Mouse (Mus musculus) liver, embryonic 15.5 days (tissue): Measurements from ENCODE around the gene Abca12. TPM values are rescaled to one million over a fixed set of nuclear protein-coding genes. Genes with fewer than 3 reads are reported as not detected.

Experiments
- ATAC-seq: fragments of 200-750 bp; cut with Nextera tagmentation; 2 replicates; pipeline ENCODE4 v1.8.0; 2017; ENCODE audit warnings: moderate number of reproducible peaks, mild to moderate bottlenecking, moderate library complexity; ENCODE audit not compliant: insufficient read depth
- H3K27ac ChIP-seq: fragments of 300-500 bp; sonication (generic); replicated peaks from 2 replicates; pipeline ENCODE4 v1.5.1; 2015; ENCODE audit warnings: mild to moderate bottlenecking, inconsistent platforms
- H3K27me3 ChIP-seq: fragments of 300-500 bp; sonication (generic); 2 replicates; pipeline ENCODE4 v1.6.1; 2015; ENCODE audit warnings: mild to moderate bottlenecking, inconsistent platforms
- H3K36me3 ChIP-seq: fragments of 300-500 bp; sonication (generic); replicated peaks from 2 replicates; pipeline ENCODE4 v1.6.1; 2015; ENCODE audit warnings: moderate library complexity, mild to moderate bottlenecking, inconsistent platforms
- H3K4me1 ChIP-seq: fragments of 300-500 bp; sonication (generic); replicated peaks from 2 replicates; pipeline ENCODE4 v1.6.1; 2015; ENCODE audit warnings: inconsistent platforms
- H3K4me2 ChIP-seq: fragments of 300-500 bp; sonication (generic); 2 replicates; pipeline ENCODE4 v1.6.1; 2015; ENCODE audit warnings: moderate library complexity, mild to moderate bottlenecking, inconsistent platforms
- H3K4me3 ChIP-seq: fragments of 300-500 bp; sonication (generic); replicated peaks from 2 replicates; pipeline ENCODE4 v1.5.1; 2015; ENCODE audit warnings: mild to moderate bottlenecking, inconsistent platforms
- H3K9ac ChIP-seq: fragments of 300-500 bp; sonication (generic); 2 replicates; pipeline ENCODE4 v1.6.1; 2015; ENCODE audit warnings: moderate library complexity, mild to moderate bottlenecking, inconsistent platforms
- H3K9me3 ChIP-seq: fragments of 300-500 bp; sonication (generic); replicated peaks from 2 replicates; pipeline ENCODE4 v1.6.1; 2016; ENCODE audit warnings: inconsistent platforms
- WGBS: fragments of 180-500 bp; shearing (Covaris S2); methylation state at CpG from one replicate; pipeline ENCODE4 v1.1.7; 2015; ENCODE audit warnings: mixed read lengths; ENCODE audit not compliant: insufficient replicate concordance; 5-methylcytosine and 5-hydroxymethylcytosine counted together
- polyA plus RNA-seq: library from polyadenylated mRNA; unstranded; fragments of >200 nt; fragmentation: Nextera tagmentation; extraction: Ambion mirVana; gene quantifications from 2 replicates; pipeline ENCODE4 v1.2.1, GENCODE M21; 2015

Abca12 gene
- not detected in 2 replicates for polyA plus RNA-seq

- Histone ChIP-seq H3K4me3 (no peak within 1 kb of the TSS), H3K4me1 (no peaks in the 10 kb centered on the region), H3K36me3 (no peaks in the 10 kb centered on the region), H3K9ac (no peak within 1 kb of the TSS), H3K9me3 (no peaks in the 10 kb centered on the region), H3K27ac (no peak within 1 kb of the TSS), H3K4me2 (no peak within 1 kb of the TSS), H3K27me3 (no peaks in the 10 kb centered on the region)
- ATAC-seq, result no peak
- 72% methylated on average over 7 of the region's 7 CpGs for WGBS
These were observed at the start of gene Abca12 for GRCm38 (mm10) chr1:71414810-71415209. Abca12 (minus strand) TSS chr1:71414910.

GRCm38 (mm10) chr1:71457961-71458360, 43.3 kb upstream of the Abca12 start:
- no peaks in the 10 kb centered on the region for H3K36me3 ChIP-seq
- no peaks in the 10 kb centered on the region for H3K9me3 ChIP-seq
- H3K9ac ChIP-seq, result no peak overlapping the region
- H3K4me1 ChIP-seq, result no peaks in the 10 kb centered on the region
- no peak for ATAC-seq
- H3K27me3 ChIP-seq, result no peaks in the 10 kb centered on the region
- 35% methylated on average over 3 of the region's 3 CpGs for WGBS
- no peak overlapping the region for H3K27ac ChIP-seq
- H3K4me3 ChIP-seq, result no peak overlapping the region
- H3K4me2 ChIP-seq, result no peak overlapping the region

- ATAC-seq, result no peak
- no peaks in the 10 kb centered on the region for H3K36me3 ChIP-seq
- H3K27me3 ChIP-seq, result no peaks in the 10 kb centered on the region
- H3K27ac ChIP-seq, result no peak overlapping the region
- H3K9ac ChIP-seq, result no peak overlapping the region
- H3K4me2 ChIP-seq, result no peak overlapping the region
- 72% methylated on average over 4 of the region's 4 CpGs for WGBS
- no peak overlapping the region for H3K4me3 ChIP-seq
- H3K9me3 ChIP-seq, result no peaks in the 10 kb centered on the region
- no peaks in the 10 kb centered on the region for H3K4me1 ChIP-seq
These were observed 32.7 kb upstream of the Abca12 start for GRCm38 (mm10) chr1:71447424-71447823.

- no peak for ATAC-seq
- no peak overlapping the region for H3K4me3 ChIP-seq
- H3K4me2 ChIP-seq, result no peak overlapping the region
- no peaks in the 10 kb centered on the region for H3K36me3 ChIP-seq
- H3K27ac ChIP-seq, result no peak overlapping the region
- no peaks in the 10 kb centered on the region for H3K9me3 ChIP-seq
- no peaks in the 10 kb centered on the region for H3K27me3 ChIP-seq
- 60% methylated on average over 13 of the region's 13 CpGs for WGBS
- no peak overlapping the region for H3K9ac ChIP-seq
- no peaks in the 10 kb centered on the region for H3K4me1 ChIP-seq
These were observed 7.1 kb upstream of the Abca12 start for GRCm38 (mm10) chr1:71421741-71422333.

GRCm38 (mm10) chr1:71418467-71418866, 3.8 kb upstream of the Abca12 start:
- WGBS, result 63% methylated on average over 5 of the region's 5 CpGs

GRCm38 (mm10) chr1:71417951-71418350, 3.2 kb upstream of the Abca12 start:
- 69% methylated on average over 5 of the region's 5 CpGs for WGBS
- Histone ChIP-seq H3K9ac (no peak overlapping the region), H3K4me3 (no peak overlapping the region), H3K36me3 (no peaks in the 10 kb centered on the region), H3K9me3 (no peaks in the 10 kb centered on the region), H3K27ac (no peak overlapping the region), H3K27me3 (no peaks in the 10 kb centered on the region), H3K4me2 (no peak overlapping the region), H3K4me1 (no peaks in the 10 kb centered on the region)
- no peak for ATAC-seq

More at GRCm38 (mm10) chr1:71418467-71418866, 3.8 kb upstream of the Abca12 start:
- Histone ChIP-seq H3K27me3 (no peaks in the 10 kb centered on the region), H3K4me3 (no peak overlapping the region), H3K4me2 (no peak overlapping the region), H3K27ac (no peak overlapping the region), H3K4me1 (no peaks in the 10 kb centered on the region), H3K9ac (no peak overlapping the region), H3K9me3 (no peaks in the 10 kb centered on the region), H3K36me3 (no peaks in the 10 kb centered on the region)
- ATAC-seq, result no peak

GRCm38 (mm10) chr1:71414084-71414483, 626 bp downstream of the Abca12 start:
- Histone ChIP-seq H3K36me3 (no peaks in the 10 kb centered on the region), H3K4me1 (no peaks in the 10 kb centered on the region), H3K4me2 (no peak overlapping the region), H3K9me3 (no peaks in the 10 kb centered on the region), H3K9ac (no peak overlapping the region), H3K4me3 (no peak overlapping the region), H3K27ac (no peak overlapping the region), H3K27me3 (no peaks in the 10 kb centered on the region)
- 45% methylated on average over 5 of the region's 6 CpGs for WGBS
- ATAC-seq, result no peak

- 75% methylated on average over 11 of the region's 11 CpGs for WGBS
- no peak for ATAC-seq
- no peaks in the 10 kb centered on the region for H3K36me3 ChIP-seq
These were observed 1.6 kb downstream of the Abca12 start for GRCm38 (mm10) chr1:71413114-71413513.

GRCm38 (mm10) chr1:71407711-71408110, 7.0 kb downstream of the Abca12 start:
- no peak overlapping the region for H3K9ac ChIP-seq
- H3K27ac ChIP-seq, result no peak overlapping the region
- no peaks in the 10 kb centered on the region for H3K9me3 ChIP-seq
- H3K4me3 ChIP-seq, result no peak overlapping the region
- 67% methylated on average over 7 of the region's 7 CpGs for WGBS
- ATAC-seq, result no peak
- H3K4me2 ChIP-seq, result no peak overlapping the region
- H3K36me3 ChIP-seq, result no peaks in the 10 kb centered on the region
- H3K27me3 ChIP-seq, result no peaks in the 10 kb centered on the region
- no peaks in the 10 kb centered on the region for H3K4me1 ChIP-seq

More at GRCm38 (mm10) chr1:71413114-71413513, 1.6 kb downstream of the Abca12 start:
- no peaks in the 10 kb centered on the region for H3K9me3 ChIP-seq
- H3K27me3 ChIP-seq, result no peaks in the 10 kb centered on the region
- H3K27ac ChIP-seq, result no peak overlapping the region
- no peak overlapping the region for H3K9ac ChIP-seq
- no peak overlapping the region for H3K4me2 ChIP-seq
- H3K4me3 ChIP-seq, result no peak overlapping the region
- H3K4me1 ChIP-seq, result no peaks in the 10 kb centered on the region

- Histone ChIP-seq H3K9ac (no peak overlapping the region), H3K9me3 (no peaks in the 10 kb centered on the region), H3K4me1 (no peaks in the 10 kb centered on the region), H3K36me3 (no peaks in the 10 kb centered on the region), H3K4me2 (no peak overlapping the region), H3K27me3 (no peaks in the 10 kb centered on the region), H3K27ac (no peak overlapping the region), H3K4me3 (no peak overlapping the region)
- 43% methylated on average over 3 of the region's 3 CpGs for WGBS
- ATAC-seq, result no peak
These were observed 17.1 kb downstream of the Abca12 start for GRCm38 (mm10) chr1:71397635-71398034.

- Histone ChIP-seq H3K4me2 (no peak overlapping the region), H3K9me3 (no peaks in the 10 kb centered on the region), H3K27ac (no peak overlapping the region), H3K36me3 (no peaks in the 10 kb centered on the region), H3K27me3 (no peaks in the 10 kb centered on the region), H3K9ac (no peak overlapping the region), H3K4me3 (no peak overlapping the region), H3K4me1 (no peaks in the 10 kb centered on the region)
- no peak for ATAC-seq
- 51% methylated on average over 5 of the region's 5 CpGs for WGBS
These were observed 18.6 kb downstream of the Abca12 start for GRCm38 (mm10) chr1:71396105-71396504.

GRCm38 (mm10) chr1:71394177-71394576, 20.5 kb downstream of the Abca12 start:
- Histone ChIP-seq H3K9me3 (no peaks in the 10 kb centered on the region), H3K27ac (no peak overlapping the region), H3K4me1 (no peaks in the 10 kb centered on the region), H3K4me3 (no peak overlapping the region), H3K27me3 (no peaks in the 10 kb centered on the region), H3K9ac (no peak overlapping the region), H3K36me3 (no peaks in the 10 kb centered on the region), H3K4me2 (no peak overlapping the region)
- ATAC-seq, result no peak
- WGBS, result 41% methylated on average over 2 of the region's 2 CpGs
